Mouse (Mus musculus) gastrocnemius, adult 8-10 months (tissue): Measurements from ENCODE around the gene Mark4. TPM values are rescaled to one million over a fixed set of nuclear protein-coding genes. Genes with fewer than 3 reads are reported as not detected.

Experiments
- DNase-seq, 2 experiments: peaks; one replicate each; pipeline ENCODE4 v3.0.0; 2022; ENCODE audit warnings: low spot score in 2 of 2
- total RNA-seq, 4 experiments: library from RNA; stranded (reverse); gene quantifications; 2 replicates each; pipeline ENCODE4 v1.2.4; 2022

The Mark4 gene
- total RNA-seq, 4 experiments from 2014 or later, result 18.0 to 20.0 (median 19.8) TPM

GRCm38 (mm10) chr7:19470308-19470707 is 11.7 kb upstream of the Mark4 start:
- no peak for DNase-seq

- DNase-seq, result no peak
Measured at GRCm38 (mm10) chr7:19469404-19469803, 10.8 kb upstream of the Mark4 start.

GRCm38 (mm10) chr7:19468279-19468678 is 9.7 kb upstream of the Mark4 start:
- DNase-seq, result no peak

- DNase-seq, result no peak
Measured at GRCm38 (mm10) chr7:19467638-19468037, 9.0 kb upstream of the Mark4 start.

GRCm38 (mm10) chr7:19466602-19467145 is 8.1 kb upstream of the Mark4 start:
- DNase-seq, result no peak

DNA sequence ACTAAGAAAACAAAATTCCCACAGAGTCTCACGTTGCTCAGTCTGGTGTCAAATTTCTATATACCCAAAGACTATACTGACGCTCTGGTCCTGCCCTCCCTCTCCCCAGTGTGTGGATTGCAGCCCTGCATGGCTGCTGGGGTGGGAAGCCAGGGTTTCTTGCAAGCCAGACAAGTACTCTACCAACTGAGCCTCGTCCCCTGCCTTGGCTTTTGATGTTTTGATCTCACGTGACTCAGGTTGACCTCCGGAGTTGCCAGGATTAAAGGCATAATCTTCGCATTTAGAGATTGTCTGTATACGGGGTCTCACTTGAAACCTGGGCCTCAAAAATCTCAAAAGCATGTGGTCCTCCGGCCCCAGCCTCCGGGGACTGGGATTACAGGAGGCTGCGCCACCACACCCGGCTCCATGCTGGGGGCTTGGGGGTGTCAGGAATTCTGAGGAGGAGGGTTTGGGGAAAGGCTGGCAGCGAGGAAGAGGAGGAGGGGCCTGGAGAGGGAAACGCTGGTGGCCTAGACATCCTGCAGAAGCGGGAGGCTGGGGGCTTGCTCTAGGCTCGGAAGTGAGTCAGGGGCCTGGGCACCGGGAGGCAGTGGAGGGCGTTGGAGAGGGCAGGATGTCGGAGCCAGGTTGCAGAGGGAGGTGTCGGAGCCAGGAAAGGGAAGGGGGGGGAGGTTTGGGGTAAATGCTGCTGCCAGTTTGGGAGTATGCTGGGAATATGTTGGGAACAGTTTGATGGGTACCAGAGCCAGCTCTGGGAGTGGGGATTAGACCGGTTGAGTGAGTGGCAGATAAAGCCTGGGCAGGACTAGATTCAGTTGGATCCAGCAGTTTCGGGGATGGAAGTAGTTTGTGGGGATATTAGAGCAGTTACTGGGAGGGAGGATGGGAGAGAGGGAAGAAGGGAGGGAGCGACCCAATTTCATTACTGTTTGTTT is 6.0 kb upstream of the Mark4 start:
- DNase-seq, result no peak

GRCm38 (mm10) chr7:19462884-19463381 is 4.3 kb upstream of the Mark4 start, which contains the start of gene Exoc3l2:
Gene Exoc3l2 (plus strand): TSS chr7:19463331.
- no peak for DNase-seq

DNA sequence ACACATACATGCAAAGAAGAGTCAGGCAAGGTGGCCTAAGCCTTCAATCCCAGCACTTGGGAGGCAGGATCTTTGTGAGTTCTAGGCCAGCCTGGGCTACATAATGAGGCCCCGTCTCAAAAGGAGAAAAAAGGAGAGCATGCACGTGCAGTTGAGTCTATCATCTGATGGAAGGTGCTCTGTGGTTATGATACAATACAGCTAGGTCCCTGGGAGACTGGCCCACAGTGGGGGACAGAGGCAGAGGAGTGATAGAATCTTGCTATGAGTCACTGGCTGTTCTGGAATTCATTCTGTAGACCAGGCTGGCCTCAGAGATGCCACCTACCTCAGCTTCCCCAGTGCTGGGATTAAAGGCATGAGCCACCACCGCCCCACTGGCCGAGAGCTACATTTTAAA is 3.8 kb upstream of the Mark4 start:
- no peak for DNase-seq

DNA sequence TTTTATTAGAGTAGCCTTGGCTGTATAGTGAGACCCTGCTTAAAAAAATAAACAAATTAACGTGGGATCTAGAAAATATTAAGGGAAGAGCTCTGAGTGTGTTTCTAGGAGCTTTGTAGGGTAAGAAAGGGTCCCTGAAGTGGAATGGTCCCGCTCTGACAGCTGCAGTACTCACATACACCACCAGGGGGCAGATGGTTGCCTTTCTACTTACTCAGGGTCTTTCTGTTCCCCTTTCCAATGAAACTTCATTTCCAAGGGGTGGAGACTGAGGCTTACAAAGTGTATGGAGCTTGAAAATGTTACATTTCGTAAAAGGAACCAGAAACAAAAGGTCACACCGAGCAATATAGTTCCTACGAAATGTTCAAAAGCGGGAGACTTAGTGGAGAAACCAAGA is 2.9 kb upstream of the Mark4 start:
- peak; percentile 37 to 48 for DNase-seq

DNA sequence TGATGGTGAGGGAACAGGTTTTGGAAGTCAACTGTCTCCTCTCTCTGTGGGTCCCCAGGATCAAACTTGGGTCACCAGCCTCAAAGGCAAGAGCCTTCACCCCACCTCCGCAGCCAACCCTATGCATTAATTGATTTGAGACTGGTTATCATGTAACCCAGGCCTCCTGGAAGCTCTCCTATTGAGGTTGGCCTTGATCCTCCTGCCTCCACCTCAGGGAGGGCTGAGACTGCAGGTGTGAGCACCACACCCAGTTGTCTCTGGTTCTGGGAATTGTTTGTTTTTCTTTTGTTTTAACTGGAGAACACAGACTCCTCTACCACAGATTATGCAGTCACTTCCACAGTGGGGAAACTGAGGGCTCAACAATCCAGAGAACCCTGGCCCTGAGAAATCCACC is 1.9 kb upstream of the Mark4 start:
- DNase-seq, result no peak

GRCm38 (mm10) chr7:19459144-19459870 is 686 bp upstream of the Mark4 start:
- no peak for DNase-seq

DNA sequence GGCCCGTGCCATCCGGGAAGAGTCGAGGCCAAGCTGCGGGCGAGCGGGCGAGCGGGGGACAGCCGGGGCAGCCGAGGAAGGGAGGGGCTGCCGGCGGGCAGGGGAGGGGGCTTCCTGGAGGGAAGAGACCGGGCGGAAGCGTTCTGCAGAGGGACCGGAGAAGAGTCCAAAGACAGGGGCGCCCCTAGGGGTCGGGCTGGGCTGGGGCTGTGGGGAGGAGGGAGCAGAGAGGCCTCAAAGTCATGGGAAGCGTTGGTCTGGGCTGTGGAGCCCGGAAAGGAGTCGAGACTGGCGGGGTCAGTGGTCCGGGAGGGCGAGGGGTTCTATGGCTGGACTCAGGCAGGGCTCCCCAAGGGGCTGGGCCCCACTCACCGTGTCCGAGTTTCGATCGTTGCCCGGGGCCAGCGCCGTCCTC is 542 bp downstream of the Mark4 start:
- peak in 1 of 2 experiments; percentile 31 for DNase-seq

DNA sequence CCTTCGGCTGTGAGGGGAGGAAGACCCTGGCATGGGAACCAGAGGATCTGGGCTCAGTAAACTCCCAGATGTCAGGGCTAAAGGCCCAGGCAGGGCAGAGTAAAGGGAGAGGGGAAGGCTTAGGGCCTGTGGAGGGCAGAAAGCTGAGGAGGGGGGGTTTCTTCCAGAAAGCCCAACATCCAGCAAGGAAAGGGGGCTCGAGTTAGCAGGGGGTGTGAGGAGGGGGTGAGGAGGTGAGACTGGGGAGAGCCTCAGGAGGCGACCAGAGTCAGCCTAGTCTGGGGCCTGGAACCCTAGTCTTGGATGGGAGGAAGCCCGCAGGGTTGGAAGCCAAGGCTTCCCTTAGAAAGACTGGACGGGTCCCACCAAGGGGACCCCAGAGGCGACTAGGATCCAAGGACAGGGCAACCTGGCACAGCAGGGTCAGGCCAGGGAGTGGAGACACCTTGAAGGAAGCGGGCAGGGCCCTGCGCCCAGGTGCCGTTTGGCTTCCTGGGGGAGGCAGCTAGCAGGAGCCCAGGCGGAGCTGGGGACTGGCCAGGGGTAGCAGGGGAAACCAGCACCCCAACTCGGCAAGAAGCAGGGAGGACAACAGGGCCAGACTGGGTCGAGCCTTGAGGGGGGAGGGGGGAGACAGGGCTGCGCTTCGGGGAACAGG is 1.1 kb downstream of the Mark4 start:
- no peak for DNase-seq

GRCm38 (mm10) chr7:19456628-19457027 is 2.0 kb downstream of the Mark4 start:
- no peak for DNase-seq

- no peak for DNase-seq
Measured at GRCm38 (mm10) chr7:19455819-19456495, 2.7 kb downstream of the Mark4 start.

- no peak for DNase-seq
Measured at GRCm38 (mm10) chr7:19455186-19455585, 3.4 kb downstream of the Mark4 start.

- DNase-seq, result no peak
Measured at GRCm38 (mm10) chr7:19449165-19449564, 9.5 kb downstream of the Mark4 start.

DNA sequence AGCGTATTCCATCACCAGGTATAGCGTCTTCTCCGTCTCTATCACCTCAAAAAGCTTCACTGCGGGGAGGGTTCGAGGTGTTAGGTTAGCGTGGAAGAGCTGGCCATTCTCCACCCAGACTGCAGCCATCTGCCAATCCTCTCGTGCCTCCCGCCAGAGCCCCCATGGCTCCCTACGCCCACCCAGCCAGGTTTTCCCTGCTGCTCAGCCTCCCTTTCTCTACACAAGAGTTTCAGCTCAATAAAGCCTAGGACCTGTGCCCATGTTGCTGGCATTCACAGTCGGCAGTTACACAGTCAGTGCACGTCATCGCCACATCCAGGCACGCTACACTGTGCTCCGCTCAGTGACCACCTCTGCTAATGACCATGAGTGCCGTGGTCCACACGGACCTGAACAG is 10.9 kb downstream of the Mark4 start:
- DNase-seq, result no peak

GRCm38 (mm10) chr7:19444801-19445200 is 13.8 kb downstream of the Mark4 start:
- DNase-seq, result no peak

- peak; percentile 63 to 66 for DNase-seq
Measured at GRCm38 (mm10) chr7:19443344-19443743, 15.3 kb downstream of the Mark4 start.
